Mouse (Mus musculus): ENCODE results near the gene Zfp512b. TPM values are rescaled to one million over a fixed set of nuclear protein-coding genes. Genes with fewer than 3 reads are reported as not detected.

Gene Zfp512b
- polyA plus RNA-seq, 1 experiment from 2014 or later = 53.4 TPM

DNA sequence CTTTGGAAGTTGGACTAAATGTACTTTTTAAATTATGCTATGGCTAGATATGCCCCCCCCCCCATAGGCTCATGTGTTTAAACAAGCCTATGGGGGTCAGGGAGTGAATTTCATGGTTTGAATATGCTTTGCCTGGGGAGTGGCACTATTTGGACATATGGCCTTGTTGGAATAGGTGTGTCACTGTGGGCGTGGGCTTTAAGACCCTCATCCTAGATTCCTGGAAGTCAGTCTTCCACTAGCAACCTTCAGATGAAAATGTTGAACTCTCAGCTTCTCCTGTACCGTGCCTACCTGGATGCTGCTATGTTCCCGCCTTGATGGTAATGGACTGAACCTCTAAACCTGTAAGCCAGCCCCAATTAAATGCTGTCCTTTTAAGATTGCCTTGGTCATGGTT lies 60.0 kb downstream of the Zfp512b start:
- Histone ChIP-seq H3K36me3 (peaks cover 33% of the 10 kb centered on the region), H3K27me3 (no peaks in the 10 kb centered on the region), H3K27ac (no peak overlapping the region), H3K9ac (no peak overlapping the region), H3K4me3 (no peak overlapping the region), H3K9me3 (no peaks in the 10 kb centered on the region; the same call in 1 of the 2 replicates), H3K4me1 (peaks cover 2% of the 10 kb centered on the region), H3K4me2 (no peak overlapping the region)
- 97% methylated on average over 3 of the region's 3 CpGs for WGBS
- no peak for ATAC-seq (ENCODE audit: insufficient number of reproducible peaks, low FRiP score, low TSS enrichment, low read depth)

Small RNA genes lying within 50 kb of the gene (microRNA-seq; reads per million reads assigned to microRNA genes)
- not detected for gene Mir7006

Other genes with a start within 250 kb of the Zfp512b start
- 40.4 and 42.1 TPM in 2 replicates for gene Zgpat, start 227.9 kb downstream of the Zfp512b start, polyA plus RNA-seq (2015; fragmentation: Nextera tagmentation; extraction: Ambion mirVana)
- 59.0 and 64.8 TPM in 2 replicates for gene Arfrp1, start 227.4 kb downstream of the Zfp512b start, polyA plus RNA-seq (2015; fragmentation: Nextera tagmentation; extraction: Ambion mirVana)
- 22.7 and 23.7 TPM in 2 replicates for gene Lime1, start 212.7 kb downstream of the Zfp512b start, polyA plus RNA-seq (2015; fragmentation: Nextera tagmentation; extraction: Ambion mirVana)
- 4.2 and 4.8 TPM in 2 replicates for gene Zbtb46, start 133.4 kb downstream of the Zfp512b start, polyA plus RNA-seq (2015; fragmentation: Nextera tagmentation; extraction: Ambion mirVana)
- 0.12 and 0.13 TPM in 2 replicates for gene Abhd16b, start 99.6 kb downstream of the Zfp512b start, polyA plus RNA-seq (2015; fragmentation: Nextera tagmentation; extraction: Ambion mirVana)
- 155 and 159 TPM in 2 replicates for gene Tpd52l2, start 95.7 kb downstream of the Zfp512b start, polyA plus RNA-seq (2015; fragmentation: Nextera tagmentation; extraction: Ambion mirVana)
- gene Dnajc5, start 72.3 kb downstream of the Zfp512b start, polyA plus RNA-seq (2015; fragmentation: Nextera tagmentation; extraction: Ambion mirVana) = 89.3 and 89.5 TPM in 2 replicates
- 44.7 and 52.6 TPM in 2 replicates for gene Uckl1, start 7.9 kb downstream of the Zfp512b start, polyA plus RNA-seq (2015; fragmentation: Nextera tagmentation; extraction: Ambion mirVana)
- gene Prpf6, start 935 bp downstream of the Zfp512b start, polyA plus RNA-seq (2015; fragmentation: Nextera tagmentation; extraction: Ambion mirVana) = 63.3 and 63.7 TPM in 2 replicates
- 11.0 TPM in 2 replicates for gene Samd10, start 6.4 kb upstream of the Zfp512b start, polyA plus RNA-seq (2015; fragmentation: Nextera tagmentation; extraction: Ambion mirVana)
- gene Gm29797, start 64.2 kb upstream of the Zfp512b start, polyA plus RNA-seq (2015; fragmentation: Nextera tagmentation; extraction: Ambion mirVana) = not detected in 2 replicates
- gene Sox18, start 78.8 kb upstream of the Zfp512b start, polyA plus RNA-seq (2015; fragmentation: Nextera tagmentation; extraction: Ambion mirVana) = 38.7 and 43.4 TPM in 2 replicates
- gene Tcea2, start 87.5 kb upstream of the Zfp512b start, polyA plus RNA-seq (2015; fragmentation: Nextera tagmentation; extraction: Ambion mirVana) = 19.5 and 21.8 TPM in 2 replicates
- 72.9 and 84.0 TPM in 2 replicates for gene Rgs19, start 101.2 kb upstream of the Zfp512b start, polyA plus RNA-seq (2015; fragmentation: Nextera tagmentation; extraction: Ambion mirVana)
- not detected in 2 replicates for gene Lkaaear1, start 105.6 kb upstream of the Zfp512b start, polyA plus RNA-seq (2015; fragmentation: Nextera tagmentation; extraction: Ambion mirVana)
- gene Oprl1, start 122.2 kb upstream of the Zfp512b start, polyA plus RNA-seq (2015; fragmentation: Nextera tagmentation; extraction: Ambion mirVana) = 0.38 and 0.54 TPM in 2 replicates
- gene Myt1, start 170.5 kb upstream of the Zfp512b start, polyA plus RNA-seq (2015; fragmentation: Nextera tagmentation; extraction: Ambion mirVana) = not detected in 2 replicates
- 30.5 and 32.9 TPM in 2 replicates for gene Pcmtd2, start 245.1 kb upstream of the Zfp512b start, polyA plus RNA-seq (2015; fragmentation: Nextera tagmentation; extraction: Ambion mirVana)

All from limb, embryonic 15.5 days (tissue).